Mouse (Mus musculus) testis, adult 2 months (tissue): Measurements from ENCODE around the gene Cdhr1.

Experiments used
- CTCF ChIP-seq: fragments of 200-500 bp; IDR thresholded peaks from 2 replicates; pipeline ENCODE4 v1.5.1; 2012; ENCODE audit warnings: low read depth, mild to moderate bottlenecking, inconsistent platforms, low read length, moderate library complexity; ENCODE audit not compliant: control insufficient read depth, insufficient read depth, insufficient replicate concordance
- POLR2A ChIP-seq: fragments of 200-500 bp; IDR thresholded peaks from 2 replicates; pipeline ENCODE4 v1.6.1; 2012; ENCODE audit warnings: low read depth, mild to moderate bottlenecking, inconsistent platforms, low read length, moderate library complexity; ENCODE audit not compliant: control insufficient read depth

DNA sequence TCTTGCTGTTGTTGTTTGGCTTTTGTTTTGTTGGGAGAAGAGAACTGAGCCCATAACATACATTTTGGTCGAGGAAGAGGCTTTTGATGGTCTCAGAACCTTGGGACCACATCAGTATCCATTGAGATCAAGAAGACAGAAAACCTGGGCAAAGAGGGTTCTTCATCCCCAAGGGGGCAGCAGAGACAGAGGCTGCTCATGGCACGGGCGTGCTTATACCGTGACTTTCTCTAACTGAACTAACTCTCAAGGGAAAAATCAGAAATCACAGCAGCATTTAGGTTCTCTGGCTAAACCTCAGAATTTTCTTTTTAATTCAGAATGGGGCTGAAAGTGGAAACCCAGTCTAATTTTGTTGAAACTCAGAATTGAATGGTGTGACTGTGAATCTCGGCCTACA lies 63.7 kb downstream of the Cdhr1 start:
- TF ChIP-seq CTCF (no peak), POLR2A (no peak)
